Mouse (Mus musculus): ENCODE data around the gene Pgm1. TPM values are rescaled to one million over a fixed set of nuclear protein-coding genes. Genes with fewer than 3 reads are reported as not detected.

The Pgm1 gene
- polyA plus RNA-seq, 1 experiment from 2014 or later = 213 TPM

Other genes with a start within 250 kb of the Pgm1 start
- gene Alg6, start 213.8 kb upstream of the Pgm1 start, polyA plus RNA-seq (2015; fragmentation: Nextera tagmentation; extraction: Ambion mirVana) = 9.7 and 10.3 TPM in 2 replicates
- gene Efcab7, start 100.2 kb upstream of the Pgm1 start, polyA plus RNA-seq (2015; fragmentation: Nextera tagmentation; extraction: Ambion mirVana) = 2.4 and 2.7 TPM in 2 replicates
- gene Itgb3bp, start 399 bp downstream of the Pgm1 start, polyA plus RNA-seq (2015; fragmentation: Nextera tagmentation; extraction: Ambion mirVana) = 11.6 and 15.1 TPM in 2 replicates
- 0.19 and 0.37 TPM in 2 replicates for gene Ror1, start 166.4 kb downstream of the Pgm1 start, polyA plus RNA-seq (2015; fragmentation: Nextera tagmentation; extraction: Ambion mirVana)